Mouse (Mus musculus): Measurements from ENCODE around the gene Arih2.

The Arih2 gene

GRCm38 (mm10) chr9:108578545-108579343 is 70.4 kb downstream of the Arih2 start, which contains the start of gene Wdr6:
Gene Wdr6 (minus strand): TSS chr9:108578739.
- peak; percentile 96 for DNase-seq

DNA sequence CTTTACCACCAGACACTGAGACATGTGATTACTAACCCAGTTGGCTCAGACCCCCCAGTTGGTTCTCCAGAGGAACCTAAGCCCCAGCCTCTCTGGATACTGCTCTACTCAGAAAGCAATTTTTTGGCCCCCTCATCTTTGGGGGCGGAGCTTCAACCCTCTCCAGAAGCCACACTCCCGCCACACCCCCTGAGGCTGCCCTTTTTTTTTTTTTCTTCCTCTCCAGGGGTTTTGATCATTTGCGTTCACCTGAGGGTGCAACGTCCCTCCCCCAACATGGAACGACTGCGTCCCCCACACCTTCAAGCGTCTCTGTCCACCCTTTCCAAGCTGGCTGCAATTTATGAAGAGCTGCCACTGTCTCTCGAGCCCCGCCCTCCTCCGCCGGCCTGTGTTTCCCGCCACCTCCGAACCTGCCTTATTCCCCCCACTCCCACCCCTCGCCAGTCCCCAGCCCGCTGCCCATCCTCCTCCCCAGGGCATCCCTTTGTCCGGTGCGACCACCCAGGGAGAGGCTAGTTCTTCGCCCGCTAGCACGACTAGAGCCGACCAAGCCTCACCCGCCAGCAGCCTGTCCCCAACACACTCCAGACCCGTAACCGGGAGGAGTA is 71.1 kb downstream of the Arih2 start:
- DNase-seq: no peak

DNA sequence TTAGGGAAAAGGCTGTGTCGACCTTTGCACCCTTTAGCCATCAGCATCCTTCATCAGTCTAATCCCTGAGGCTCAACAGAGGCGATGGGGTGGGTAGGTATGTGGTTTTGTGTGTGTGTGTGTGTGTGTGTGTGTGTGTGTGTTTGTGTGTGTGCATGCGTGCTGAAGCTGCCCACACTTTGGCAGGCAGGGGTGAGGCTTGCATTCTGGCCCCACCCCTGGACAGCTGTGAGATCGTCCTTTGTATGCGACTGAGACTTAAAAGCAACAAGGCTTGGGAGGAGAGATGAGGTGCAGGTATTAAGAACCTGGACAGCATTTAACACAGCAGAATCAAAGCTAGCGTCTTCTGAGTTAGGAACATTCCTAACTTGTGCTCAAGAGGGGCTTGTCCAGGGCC is 72.2 kb downstream of the Arih2 start:
- DNase-seq: no peak

GRCm38 (mm10) chr9:108575321-108576297 is 73.6 kb downstream of the Arih2 start:
- no peak for DNase-seq

DNA sequence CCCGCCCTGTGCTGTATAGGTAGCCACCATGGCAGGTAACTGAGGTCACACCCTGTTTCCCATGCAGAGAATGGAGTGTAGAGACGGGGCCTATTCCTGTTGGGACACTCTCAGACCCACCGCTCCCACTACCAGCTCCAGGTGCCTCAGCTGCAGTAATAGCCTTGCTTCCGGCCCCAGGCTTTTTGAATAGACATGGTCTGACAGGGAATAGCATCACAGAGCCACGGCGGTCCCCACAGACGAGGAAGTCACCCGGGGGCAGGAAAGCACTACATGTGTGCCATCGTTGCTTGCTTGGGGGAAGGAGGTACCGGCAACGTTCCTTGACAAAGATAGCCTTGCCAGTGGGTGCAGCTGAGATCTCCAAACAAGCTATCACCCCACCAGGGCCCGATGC is 74.3 kb downstream of the Arih2 start:
- DNase-seq: no peak

DNA sequence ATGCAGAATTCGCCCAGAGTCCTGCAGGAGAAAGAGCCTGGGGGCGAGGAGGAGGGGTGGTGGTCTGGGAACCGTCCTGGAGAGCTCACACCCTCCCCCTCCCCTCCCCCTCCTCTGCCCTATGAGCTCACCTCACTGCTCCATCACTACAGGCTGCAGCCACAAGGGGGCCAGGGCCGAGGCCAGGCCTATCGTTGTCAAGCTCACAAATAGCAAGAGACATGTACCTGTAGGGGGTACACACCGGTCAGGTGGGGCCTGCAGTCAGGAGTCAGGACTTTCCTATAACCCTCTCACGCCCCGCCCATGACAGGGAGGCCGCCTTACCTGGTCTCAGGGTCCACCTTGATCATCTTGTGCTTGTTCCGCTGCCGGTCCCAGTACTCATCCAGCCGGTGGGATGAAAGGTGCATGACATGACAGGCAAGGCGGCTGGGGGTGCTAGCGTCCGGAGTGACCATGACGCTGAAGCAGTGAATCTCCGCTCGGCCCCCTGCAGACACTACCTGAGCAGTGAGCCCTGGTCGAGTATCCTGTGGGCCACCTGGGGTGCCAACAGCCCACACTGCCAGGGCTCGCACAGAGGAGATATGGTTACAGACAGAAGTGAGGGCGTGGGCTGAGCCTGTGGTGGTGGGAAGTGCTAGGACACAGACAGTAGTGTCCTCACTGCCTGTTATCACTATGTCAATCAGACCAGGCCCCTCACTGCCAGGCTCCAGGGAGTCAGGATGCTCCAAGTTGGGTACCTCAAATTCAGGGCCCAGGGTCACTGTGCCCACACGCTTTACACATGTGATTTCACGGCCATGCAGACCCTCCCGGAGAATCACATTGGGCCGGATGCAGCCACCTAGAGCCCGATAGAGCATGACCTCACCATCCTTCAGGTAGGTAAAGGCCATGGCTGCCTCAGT is 75.2 kb downstream of the Arih2 start:
- DNase-seq: no peak

GRCm38 (mm10) chr9:108572321-108572720 is 76.9 kb downstream of the Arih2 start:
- no peak for DNase-seq

GRCm38 (mm10) chr9:108571401-108571973 is 77.7 kb downstream of the Arih2 start:
- no peak for DNase-seq

GRCm38 (mm10) chr9:108570207-108570896 is 78.8 kb downstream of the Arih2 start:
- peak; percentile 73 for DNase-seq

- peak; percentile 96 for DNase-seq
These were observed 79.6 kb downstream of the Arih2 start, which contains the start of gene Dalrd3 for GRCm38 (mm10) chr9:108569381-108570206. Gene Dalrd3 (plus strand): TSS chr9:108569886.

GRCm38 (mm10) chr9:108568511-108568921 is 80.7 kb downstream of the Arih2 start:
- DNase-seq: no peak

- DNase-seq: peak; percentile 43
These were observed 81.2 kb downstream of the Arih2 start for GRCm38 (mm10) chr9:108567931-108568419.

DNA sequence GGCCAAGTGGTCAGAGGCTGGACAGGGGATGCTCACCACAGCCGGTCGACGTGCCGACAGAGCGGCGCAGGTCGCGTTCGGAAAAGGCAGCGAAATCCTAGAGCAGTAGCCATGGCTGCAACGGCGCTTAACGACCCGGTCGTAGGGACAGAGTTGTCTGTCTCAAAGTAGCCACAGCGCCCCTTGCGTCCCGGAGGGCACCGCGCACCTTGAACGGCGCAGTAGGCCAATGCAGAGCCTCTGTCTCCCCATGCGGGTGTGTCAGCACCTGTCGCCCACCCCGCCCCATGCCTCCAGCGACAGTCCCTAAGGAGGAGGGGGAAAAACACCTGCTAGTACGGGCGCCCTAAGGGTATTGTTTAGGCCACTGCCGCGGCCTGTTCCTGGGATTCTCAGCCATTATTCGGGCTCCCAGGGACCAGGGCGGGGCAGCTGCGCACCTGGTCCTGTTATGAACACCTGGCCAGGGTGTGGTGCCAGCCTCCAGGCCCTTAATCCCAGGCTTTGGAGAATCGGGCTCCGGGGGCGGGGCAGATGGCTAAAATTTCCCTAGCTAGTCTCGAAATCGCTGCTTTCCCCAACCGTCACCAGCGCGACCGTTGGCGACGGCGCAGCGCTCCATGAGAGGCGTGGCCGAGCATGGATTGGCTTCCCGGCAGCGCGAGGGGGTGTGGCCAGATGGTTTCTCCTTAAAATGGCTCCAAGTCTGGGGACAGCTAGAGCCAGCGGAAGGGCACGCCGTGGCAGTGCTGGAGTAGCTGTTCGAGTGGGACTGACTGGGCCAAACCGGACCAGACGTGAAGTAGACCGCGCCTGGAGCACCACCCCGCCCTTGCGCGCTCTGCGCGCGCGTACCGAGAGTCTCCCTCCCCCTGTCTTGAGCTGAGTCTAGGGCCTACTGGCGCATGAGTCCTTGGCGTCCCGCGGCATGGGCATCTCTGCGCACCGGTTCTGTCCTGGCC is 82.1 kb downstream of the Arih2 start, which contains the start of gene Ndufaf3:
Gene Ndufaf3, minus strand, starts transcription at position 620 of the 962 bp plus-strand sequence.
- DNase-seq: peak; percentile 96

DNA sequence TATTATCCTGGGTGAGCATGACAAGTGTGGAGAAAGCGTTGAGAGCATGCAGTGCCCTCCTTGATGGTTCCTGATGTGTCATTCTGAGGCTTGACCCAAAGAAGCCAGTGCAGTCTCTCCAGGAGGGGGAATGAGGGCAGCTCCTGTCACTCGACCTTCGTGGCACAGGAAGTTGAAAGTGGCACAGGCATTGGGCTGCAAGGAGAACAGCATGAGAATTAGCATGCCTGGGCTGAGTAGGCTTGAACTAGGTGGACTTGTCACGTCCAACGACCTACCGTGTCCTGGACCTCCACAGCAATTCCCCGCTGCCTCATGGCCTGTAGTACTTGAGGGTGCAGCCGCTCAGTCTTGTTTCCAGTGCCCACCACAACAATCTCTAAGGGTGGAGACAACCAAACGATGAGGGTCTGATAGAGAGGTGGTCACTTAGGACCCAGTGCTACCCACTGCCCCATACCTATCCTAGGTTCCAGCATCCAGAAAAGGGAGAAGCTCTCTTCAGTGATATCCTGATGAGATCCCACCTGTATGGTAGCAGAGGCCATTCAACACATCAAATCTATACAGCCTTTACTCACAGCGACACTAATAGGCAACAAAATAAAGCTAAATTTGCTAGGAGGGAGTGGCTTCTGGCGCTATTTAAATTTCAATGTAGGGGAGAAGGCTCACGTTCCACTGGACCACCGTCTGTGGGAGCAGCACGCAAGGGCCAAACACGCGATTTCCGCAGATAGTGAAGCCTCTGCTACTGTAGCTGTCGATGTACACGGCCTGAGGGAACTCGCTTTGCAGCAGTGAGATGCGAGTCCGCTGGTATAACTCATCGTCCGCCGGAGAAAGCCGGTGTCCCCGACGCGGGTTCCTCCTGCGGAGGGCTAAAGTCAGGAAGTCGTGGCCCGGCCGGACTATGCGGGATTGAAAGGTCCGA is 83.0 kb downstream of the Arih2 start:
- no peak for DNase-seq

GRCm38 (mm10) chr9:108564131-108564530 is 85.1 kb downstream of the Arih2 start:
- no peak for DNase-seq

DNA sequence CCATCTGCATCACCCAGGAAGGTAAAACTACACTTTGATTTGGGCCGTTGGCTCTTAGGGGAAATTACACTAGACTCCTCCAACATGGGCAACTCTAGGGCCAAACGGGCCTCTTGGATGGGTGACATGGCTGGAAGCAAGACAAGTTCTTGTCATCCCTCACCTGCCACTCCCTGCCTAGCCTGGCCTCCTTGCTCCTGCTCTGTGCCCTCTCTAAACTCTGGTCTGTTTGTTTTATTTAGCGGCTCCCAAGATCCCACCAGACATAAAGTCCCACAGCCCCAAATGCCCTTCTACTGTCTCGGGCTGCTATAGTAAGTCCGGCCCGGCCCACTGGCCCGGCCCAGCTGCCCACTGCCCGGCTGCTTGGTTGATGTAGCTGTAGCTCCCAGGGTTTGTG is 85.5 kb downstream of the Arih2 start:
- DNase-seq: no peak

DNA sequence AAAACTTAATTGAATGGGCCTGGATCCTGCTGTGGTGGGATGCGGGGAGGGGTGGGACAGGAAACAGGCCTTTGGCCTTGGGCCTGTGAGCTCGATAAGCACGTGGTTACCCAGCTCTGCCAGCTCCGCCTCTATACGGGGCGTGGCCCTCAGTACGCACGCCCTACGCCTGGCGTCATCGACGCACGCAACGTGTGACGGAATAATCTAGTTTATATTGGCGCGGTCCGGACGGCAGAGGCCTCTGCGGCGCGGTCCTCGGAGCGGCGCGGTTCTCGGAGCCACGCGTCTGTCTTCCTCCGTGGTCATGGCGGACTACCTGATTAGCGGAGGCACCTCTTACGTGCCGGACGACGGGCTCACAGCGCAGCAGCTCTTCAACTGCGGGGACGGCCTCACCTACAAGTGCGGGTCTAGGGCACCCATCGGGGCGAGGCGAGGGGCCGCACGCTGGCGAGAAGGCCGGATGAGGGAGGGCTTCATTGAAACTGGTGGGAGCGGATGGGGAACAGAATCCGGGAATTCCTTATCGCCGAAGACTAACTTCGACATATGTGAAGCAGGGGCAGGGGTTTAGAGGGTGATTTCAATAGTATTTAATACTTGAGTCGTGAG is 88.9 kb downstream of the Arih2 start, which contains the start of gene Impdh2:
Gene Impdh2, plus strand, starts transcription at position 60 of the 615 bp plus-strand sequence.
- DNase-seq: peak; percentile 96

Measured in layer of hippocampus, adult 9-11 months (tissue).